Mouse (Mus musculus) CH12.LX (cell line): Measurements from ENCODE around the gene Tbc1d22a. TPM values are rescaled to one million over a fixed set of nuclear protein-coding genes. Genes with fewer than 3 reads are reported as not detected.
A peak's percentile ranks its signal among the peaks of the same experiment; 100 is the strongest.

Experiments used
- DNase-seq: peaks from one replicate; pipeline ENCODE4 v3.0.0-alpha.2; 2013; ENCODE audit errors: extremely low read depth
- H3K27ac ChIP-seq: 2 replicates; pipeline ENCODE4 v1.5.1; 2012; ENCODE audit warnings: low read depth, mild to moderate bottlenecking, control low read depth, moderate library complexity; ENCODE audit not compliant: insufficient read depth
- H3K27me3 ChIP-seq: replicated peaks from 2 replicates; pipeline ENCODE3; 2012; ENCODE audit warnings: inconsistent platforms
- H3K36me3 ChIP-seq, 2 experiments: replicated peaks in 1 of 2; 2 replicates each; pipeline versions ENCODE3 to v1.6.1; 2012; ENCODE audit warnings: inconsistent platforms in 1 of 2, low read length in 1 of 2, mild to moderate bottlenecking in 1 of 2, mixed read lengths in 1 of 2, moderate library complexity in 1 of 2; ENCODE audit not compliant: control insufficient read depth in 1 of 2, insufficient read depth in 1 of 2
- H3K4me1 ChIP-seq, 2 experiments: 2 replicates each; pipeline ENCODE4 v1.6.1; 2012; ENCODE audit warnings: inconsistent platforms in 1 of 2, moderate library complexity in 1 of 2; ENCODE audit not compliant: insufficient read depth in 2 of 2, control insufficient read depth in 1 of 2
- H3K4me2 ChIP-seq: 2 replicates; pipeline ENCODE4 v1.6.1; 2012; ENCODE audit warnings: low read depth, mild to moderate bottlenecking, control low read depth; ENCODE audit not compliant: poor library complexity, insufficient read depth, severe bottlenecking
- H3K4me3 ChIP-seq, 3 experiments: fragments of 150-350 bp in 1 of 3; sonication (generic) in 1 of 3; replicated peaks in 1 of 3; 2 replicates each; pipeline versions ENCODE3 to v1.5.1; 2011 to 2012; ENCODE audit warnings: low read depth in 2 of 3, low read length in 2 of 3, mild to moderate bottlenecking in 2 of 3, moderate library complexity in 2 of 3, control low read depth in 1 of 3, improper control_type of control experiment in 1 of 3, inconsistent platforms in 1 of 3, mixed read lengths in 1 of 3; ENCODE audit not compliant: poor library complexity in 1 of 3
- H3K79me2 ChIP-seq: replicated peaks from 2 replicates; pipeline ENCODE4 v1.6.1; 2012; ENCODE audit warnings: mild to moderate bottlenecking, moderate library complexity; ENCODE audit not compliant: control insufficient read depth, poor library complexity, insufficient read depth, severe bottlenecking; ENCODE audit errors: extremely low read depth
- H3K9ac ChIP-seq: 2 replicates; pipeline ENCODE4 v1.6.1; 2012; ENCODE audit warnings: low read depth, mild to moderate bottlenecking, control low read depth, moderate library complexity; ENCODE audit not compliant: insufficient read depth
- H3K9me3 ChIP-seq: replicated peaks from 2 replicates; pipeline ENCODE3; 2012; ENCODE audit warnings: low read length, inconsistent platforms, mixed read lengths
- CHD1 ChIP-seq: IDR thresholded peaks from 2 replicates; pipeline ENCODE4 v1.6.1; 2012; ENCODE audit warnings: low read depth, low read length, improper control_type of control experiment, inconsistent platforms
- ELF1 ChIP-seq: IDR thresholded peaks from 2 replicates; pipeline ENCODE4 v1.6.1; 2014; ENCODE audit warnings: low read depth, mild to moderate bottlenecking, inconsistent platforms, low read length, improper control_type of control experiment
- MAX ChIP-seq: IDR thresholded peaks from 2 replicates; pipeline ENCODE4 v1.6.1; 2011; ENCODE audit warnings: low read length, improper control_type of control experiment
- MAZ ChIP-seq: IDR thresholded peaks from 2 replicates; pipeline ENCODE4 v1.6.1; 2012; ENCODE audit warnings: low read depth, mild to moderate bottlenecking, inconsistent platforms, low read length, improper control_type of control experiment, moderate library complexity
- MYC ChIP-seq: IDR thresholded peaks from 2 replicates; pipeline ENCODE4 v1.6.1; 2011; ENCODE audit warnings: low read depth, mild to moderate bottlenecking, improper control_type of control experiment, low read length
- NRF1 ChIP-seq: IDR thresholded peaks from 2 replicates; pipeline ENCODE4 v1.6.1; 2014; ENCODE audit warnings: low read depth, mild to moderate bottlenecking, inconsistent platforms, low read length, improper control_type of control experiment, moderate library complexity
- RAD21 ChIP-seq: IDR thresholded peaks from 2 replicates; pipeline ENCODE4 v1.6.1; 2011; ENCODE audit warnings: low read depth, mild to moderate bottlenecking, low read length, improper control_type of control experiment, moderate library complexity
- SMC3 ChIP-seq: IDR thresholded peaks from 2 replicates; pipeline ENCODE4 v1.6.1; 2011; ENCODE audit warnings: low read depth, low read length, improper control_type of control experiment
- TBP ChIP-seq: conservative IDR thresholded peaks from 2 replicates; pipeline ENCODE4 v1.6.1; 2011; ENCODE audit warnings: low read depth, low read length, improper control_type of control experiment
- TCF12 ChIP-seq: IDR thresholded peaks from 2 replicates; pipeline ENCODE4 v1.6.1; 2014; ENCODE audit warnings: low read depth, mild to moderate bottlenecking, inconsistent platforms, low read length, improper control_type of control experiment
- UBTF ChIP-seq: IDR thresholded peaks from 2 replicates; pipeline ENCODE4 v1.6.1; 2012; ENCODE audit warnings: low read depth, mild to moderate bottlenecking, inconsistent platforms, low read length, improper control_type of control experiment, moderate library complexity
- ZKSCAN1 ChIP-seq: IDR thresholded peaks from 2 replicates; pipeline ENCODE4 v1.6.1; 2012; ENCODE audit warnings: low read depth, inconsistent platforms, low read length, improper control_type of control experiment, borderline replicate concordance
- dilution Hi-C: fragments of 300-500 bp; cut with MboI; formaldehyde crosslinking; loops from 2 replicates; pipeline ENCODE4 v1.14.3; 2020; ENCODE audit warnings: low sequenced_read_pairs; ENCODE audit not compliant: extremely low pct_unique_long_range_greater_than_20kb, extremely low pct_ligation_motif_present
- in situ Hi-C: fragments of 300-500 bp; cut with MboI; formaldehyde crosslinking; loops from 3 replicates; pipeline ENCODE4 v1.14.3; 2019; ENCODE audit warnings: low sequenced_read_pairs, low pct_ligation_motif_present, low pct_unique_long_range_greater_than_20kb, mixed read lengths
- polyA plus RNA-seq: library from polyadenylated mRNA; unstranded; fragments of >175 nt; gene quantifications from 2 replicates; pipeline ENCODE4 v1.2.1, GENCODE M21; 2012; ENCODE audit warnings: low read depth; ENCODE audit not compliant: insufficient read length
- total RNA-seq, 2 experiments: library from RNA; depleted of rRNA; stranded (reverse); fragments of 300-350 nt in 1 of 2; fragments of >200 nt in 1 of 2; gene quantifications; 2 replicates each; pipeline ENCODE4 v1.2.3; 2012 to 2014

Gene Tbc1d22a
- total and polyA plus RNA-seq, 3 experiments = 17.6 to 20.2 (median 19.4) TPM

DNA sequence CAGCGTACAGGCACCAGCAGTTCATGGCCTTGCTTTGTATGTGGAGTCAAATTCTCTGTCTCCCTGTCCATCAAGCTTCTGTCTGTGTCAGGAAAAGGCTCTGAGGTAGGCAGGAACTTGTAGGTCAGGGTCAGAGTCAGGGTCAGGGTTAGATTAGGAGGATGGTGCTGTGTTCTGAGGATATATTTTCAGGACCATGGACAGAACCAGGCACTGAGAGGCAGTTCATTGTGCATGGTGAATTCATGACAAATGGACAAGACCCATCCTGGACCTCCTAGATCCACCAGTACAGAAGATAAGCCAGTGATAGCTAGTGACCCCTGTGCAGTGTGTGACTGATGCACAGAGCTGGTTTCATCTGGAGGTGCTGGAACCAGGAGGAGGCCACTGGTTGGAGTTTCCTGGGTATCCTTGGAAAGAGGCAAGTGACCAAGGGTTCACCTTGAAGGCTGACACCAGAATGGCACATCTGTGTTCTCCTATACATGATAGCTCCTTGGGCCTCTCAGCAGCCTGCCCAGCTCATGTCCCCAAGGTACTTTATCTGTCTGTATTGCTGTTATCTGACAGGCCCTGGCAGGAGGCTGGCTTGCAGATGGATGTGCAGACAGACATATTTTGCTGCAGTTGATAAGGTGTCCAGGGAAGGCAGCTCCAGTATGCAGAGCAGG is 330.0 kb downstream of the Tbc1d22a start:
- Histone ChIP-seq H3K27me3 (peaks cover 25% of the 10 kb centered on the region), H3K9ac (no peak overlapping the region), H3K4me1 (no peaks in the 10 kb centered on the region), H3K4me3 (no peak overlapping the region), H3K9me3 (peaks cover 9% of the 10 kb centered on the region), H3K36me3 (no peaks in the 10 kb centered on the region), H3K79me2 (no peaks in the 10 kb centered on the region), H3K4me2 (no peak overlapping the region), H3K27ac (no peak overlapping the region)
- peak; percentile 6 for DNase-seq
- in situ Hi-C loops (no loop called here), dilution Hi-C loops (no loop called here)
- TF ChIP-seq CHD1 (no peak), MYC (no peak), ZKSCAN1 (no peak), ELF1 (no peak), TCF12 (no peak), TBP (no peak), SMC3 (no peak), MAZ (no peak), MAX (no peak), RAD21 (no peak), NRF1 (no peak), UBTF (no peak)

Other genes with a start within 250 kb of the Tbc1d22a start
- 0.17 TPM in 1 of 2 replicates, not detected in the other for gene Celsr1, start 180.7 kb upstream of the Tbc1d22a start, total RNA-seq (2012; rRNA removed)
- not detected in 2 replicates for gene Celsr1, start 180.7 kb upstream of the Tbc1d22a start, total RNA-seq (2014; rRNA removed)
- not detected in 2 replicates for gene Celsr1, start 180.7 kb upstream of the Tbc1d22a start, polyA plus RNA-seq
- 0.08 and 0.17 TPM in 2 replicates for gene Gramd4, start 156.8 kb upstream of the Tbc1d22a start, total RNA-seq (2012; rRNA removed)
- gene Gramd4, start 156.8 kb upstream of the Tbc1d22a start, total RNA-seq (2014; rRNA removed) = 0.66 TPM in 2 replicates
- 0.56 and 0.63 TPM in 2 replicates for gene Gramd4, start 156.8 kb upstream of the Tbc1d22a start, polyA plus RNA-seq
- 8.8 and 10.3 TPM in 2 replicates for gene Cerk, start 28.3 kb upstream of the Tbc1d22a start, total RNA-seq (2012; rRNA removed)
- gene Cerk, start 28.3 kb upstream of the Tbc1d22a start, total RNA-seq (2014; rRNA removed) = 3.7 and 4.4 TPM in 2 replicates
- 2.2 and 2.5 TPM in 2 replicates for gene Cerk, start 28.3 kb upstream of the Tbc1d22a start, polyA plus RNA-seq